Mouse (Mus musculus) ES-E14 (cell line): ENCODE measurements around the gene Phf2.

Experiments used
- CHD2 ChIP-seq: IDR thresholded peaks from 2 replicates; pipeline ENCODE4 v1.6.1; 2014; ENCODE audit warnings: mild to moderate bottlenecking, low read depth, low read length, inconsistent platforms
- HCFC1 ChIP-seq: IDR thresholded peaks from 2 replicates; pipeline ENCODE4 v1.6.1; 2012; ENCODE audit warnings: low read length, inconsistent platforms, borderline replicate concordance; ENCODE audit not compliant: insufficient read depth
- MAFK ChIP-seq: IDR thresholded peaks from 2 replicates; pipeline ENCODE4 v1.6.1; 2014; ENCODE audit warnings: mild to moderate bottlenecking, low read depth, low read length, inconsistent platforms; ENCODE audit not compliant: insufficient read depth
- ZNF384 ChIP-seq: IDR thresholded peaks from 2 replicates; pipeline ENCODE4 v1.6.1; 2012; ENCODE audit warnings: low read depth, low read length, inconsistent platforms

GRCm38 (mm10) chr13:48796906-48797305, 74.0 kb downstream of the Phf2 start:
- TF ChIP-seq CHD2, result no peak
- no peak for TF ChIP-seq HCFC1
- no peak for TF ChIP-seq MAFK
- TF ChIP-seq ZNF384, result no peak
